Mouse (Mus musculus) liver, embryonic 14.5 days (tissue): ENCODE measurements around the gene Klhl33.

Experiments used
- CTCF ChIP-seq: IDR thresholded peaks from 2 replicates; pipeline ENCODE4 v1.5.1; 2016; ENCODE audit warnings: antibody characterized with exemption, low read depth, control low read depth
- EP300 ChIP-seq: IDR thresholded peaks from 2 replicates; pipeline ENCODE4 v1.6.1; 2016; ENCODE audit warnings: antibody characterized with exemption, low read depth

DNA sequence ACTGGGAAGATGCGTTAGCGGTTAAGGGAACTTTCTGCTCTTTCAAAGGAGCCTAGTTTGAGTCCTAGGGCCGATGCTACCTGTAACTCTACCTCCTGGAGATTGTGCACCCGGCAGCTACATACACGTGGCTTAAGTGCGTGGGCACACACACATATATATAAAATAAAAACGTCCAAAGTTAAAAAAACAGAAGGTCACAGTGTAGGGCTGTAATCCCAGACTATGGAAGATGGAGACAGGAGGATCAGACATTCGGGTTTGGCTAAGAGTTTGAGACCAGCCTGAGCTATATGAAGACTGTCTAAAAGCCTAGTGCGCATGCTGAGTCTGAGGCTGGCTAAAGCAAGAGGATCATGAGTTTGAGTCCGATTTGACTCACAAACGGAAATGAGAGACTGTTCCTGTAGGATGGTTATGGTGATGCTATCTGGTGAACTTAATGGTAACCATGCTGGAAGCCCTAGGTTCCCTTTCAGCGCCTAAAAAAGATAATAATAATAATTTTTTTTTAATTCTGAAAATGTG is 34.2 kb upstream of the Klhl33 start:
- no peak for TF ChIP-seq EP300
- no peak for TF ChIP-seq CTCF
